ENCODE assay signal across 23 mouse cellular contexts in the genomic region with DNA sequence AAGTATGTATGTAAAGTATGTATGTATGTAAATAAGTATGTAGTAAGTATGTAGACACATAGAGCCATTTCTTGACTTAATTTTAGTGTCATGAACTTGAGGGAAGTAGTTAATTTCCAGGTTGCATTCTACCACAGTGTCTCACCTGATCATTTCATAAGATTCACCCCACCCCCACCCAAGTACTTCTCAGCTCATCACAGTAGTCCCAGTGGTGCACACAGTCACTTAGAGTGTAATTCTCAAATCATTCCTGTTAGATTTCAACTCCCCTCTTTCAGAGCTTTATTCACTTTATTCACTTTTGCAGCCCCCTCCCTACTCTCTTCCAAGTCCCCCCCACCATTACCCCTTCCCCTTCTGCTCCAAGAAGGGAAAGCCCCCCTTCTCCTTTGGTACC.
"Had no signal": no experiment of that assay in that cellular context is flagged by ENCODE, and none has a peak within 500 bp of the region (broad histone marks: within the 10 kb centered on the region; RNA-seq: fewer than 3 reads in every experiment).

No protein-coding gene starts in this region.

- H3K9me3 ChIP-seq: limb, embryonic 10.5 days; limb, embryonic 13.5 days; liver, embryonic 12.5 days; liver, embryonic 15.5 days; lung, embryonic 15.5 days; megakaryocyte, embryonic 14.5 days; midbrain, embryonic 15.5 days; neural tube, embryonic 13.5 days; stomach, embryonic 15.5 days had no signal

- H3K4me2 ChIP-seq: limb, embryonic 13.5 days; liver, embryonic 12.5 days; liver, embryonic 15.5 days; lung, embryonic 15.5 days; midbrain, embryonic 15.5 days; neural tube, embryonic 13.5 days; stomach, embryonic 15.5 days had no signal

- H3K9ac ChIP-seq: limb, embryonic 13.5 days; liver, embryonic 12.5 days; liver, embryonic 15.5 days; lung, embryonic 15.5 days; midbrain, embryonic 15.5 days; neural tube, embryonic 13.5 days; stomach, embryonic 15.5 days had no signal

- H3K4me3 ChIP-seq: layer of hippocampus, adult 2 months; limb, embryonic 10.5 days; limb, embryonic 13.5 days; liver, embryonic 12.5 days; liver, embryonic 15.5 days; lung, embryonic 15.5 days; megakaryocyte, embryonic 14.5 days; midbrain, embryonic 15.5 days; myocyte; neural tube, embryonic 13.5 days; stomach, embryonic 15.5 days had no signal

- H3K27ac ChIP-seq: kidney, postnatal 0 days; layer of hippocampus, adult 2 months; limb, embryonic 10.5 days; limb, embryonic 13.5 days; liver, embryonic 12.5 days; liver, embryonic 15.5 days; lung, embryonic 15.5 days; midbrain, embryonic 15.5 days; neural tube, embryonic 13.5 days; stomach, embryonic 15.5 days had no signal

- H3K27me3 ChIP-seq: limb, embryonic 13.5 days; liver, embryonic 12.5 days; liver, embryonic 15.5 days; lung, embryonic 15.5 days; megakaryocyte, embryonic 14.5 days; midbrain, embryonic 15.5 days; neural tube, embryonic 13.5 days; stomach, embryonic 15.5 days had no signal

- H3K36me3 ChIP-seq: limb, embryonic 10.5 days; limb, embryonic 13.5 days; liver, embryonic 12.5 days; liver, embryonic 15.5 days; lung, embryonic 15.5 days; midbrain, embryonic 15.5 days; neural tube, embryonic 13.5 days; stomach, embryonic 15.5 days had no signal

- H3K4me1 ChIP-seq: limb, embryonic 10.5 days; liver, embryonic 12.5 days; liver, embryonic 15.5 days; lung, embryonic 15.5 days; megakaryocyte, embryonic 14.5 days; neural tube, embryonic 13.5 days; stomach, embryonic 15.5 days had no signal

- DNase-seq: kidney, postnatal 25 days; layer of hippocampus, adult 9-11 months; liver; lung, adult 18-20 months; lung, postnatal 10 days; lung, postnatal 36 days; retina, postnatal 1 day; right cerebral cortex, postnatal 25 days; spleen, adult 18-20 months; thymus, adult 18-20 months; thymus, postnatal 36 days had no signal

- ATAC-seq: liver, embryonic 12.5 days had no signal
